Mouse (Mus musculus) left cerebral cortex, adult 18-20 months (tissue): ENCODE results near the gene Zfp872. TPM values are rescaled to one million over a fixed set of nuclear protein-coding genes. Genes with fewer than 3 reads are reported as not detected.

ENCODE experiments used
- total RNA-seq, 2 experiments: library from RNA; stranded (reverse); gene quantifications; 2 replicates each; pipeline ENCODE4 v1.2.3; 2021

Zfp872 gene
- total RNA-seq, 2 experiments from 2014 or later: not detected

Other genes with a start within 250 kb of the Zfp872 start
- gene Swsap1, start 232.3 kb upstream of the Zfp872 start, total RNA-seq: 10 to 100 TPM; 13.1 to 14.1 TPM
- 10 to 100 TPM; 10.7 to 12.9 TPM for gene Epor, start 224.6 kb upstream of the Zfp872 start, total RNA-seq
- 1 to 10 TPM; 3.7 to 4.0 TPM for gene Rgl3, start 198.6 kb upstream of the Zfp872 start, total RNA-seq
- gene Ccdc151, start 185.5 kb upstream of the Zfp872 start, total RNA-seq: 1 to 10 TPM; 8.1 TPM
- 10 to 100 TPM; 91.4 to 95.1 TPM for gene Prkcsh, start 185.3 kb upstream of the Zfp872 start, total RNA-seq
- gene Elavl3, start 136.1 kb upstream of the Zfp872 start, total RNA-seq: 100 to 1,000 TPM; 144 TPM
- 1 to 10 TPM; 1.4 to 3.8 TPM for gene Gm49318, start 116.8 kb upstream of the Zfp872 start, total RNA-seq
- gene Zfp653, start 116.7 kb upstream of the Zfp872 start, total RNA-seq: 10 to 100 TPM; 19.8 to 21.1 TPM
- gene Ecsit, start 102.7 kb upstream of the Zfp872 start, total RNA-seq: 10 to 100 TPM; 43.0 to 49.9 TPM
- under 1 TPM; 0.56 to 0.87 TPM for gene Cnn1, start 88.9 kb upstream of the Zfp872 start, total RNA-seq
- 10 to 100 TPM; 64.7 to 65.0 TPM for gene Elof1, start 70.9 kb upstream of the Zfp872 start, total RNA-seq
- under 1 TPM; 0.59 to 0.63 TPM for gene Acp5, start 52.4 kb upstream of the Zfp872 start, total RNA-seq
- gene Pigyl, start 31.2 kb upstream of the Zfp872 start, total RNA-seq: 10 to 100 TPM; 39.8 to 40.6 TPM
- gene Zfp809, start 37.6 kb downstream of the Zfp872 start, total RNA-seq: 10 to 100 TPM; 20.4 to 21.0 TPM
- 1 to 10 TPM; 4.3 to 4.4 TPM for gene Zfp599, start 71.8 kb downstream of the Zfp872 start, total RNA-seq
- gene Zfp810, start 119.6 kb downstream of the Zfp872 start, total RNA-seq: 10 to 100 TPM; 13.5 to 15.2 TPM
- gene Anln, start 201.1 kb downstream of the Zfp872 start, total RNA-seq: 10 to 100 TPM; 11.7 to 13.7 TPM
- gene 9530077C05Rik, start 223.4 kb downstream of the Zfp872 start, total RNA-seq: 1 to 10 TPM; 7.4 to 9.8 TPM